Mouse (Mus musculus): ENCODE measurements around the gene Tmod1.

Gene Tmod1

DNA sequence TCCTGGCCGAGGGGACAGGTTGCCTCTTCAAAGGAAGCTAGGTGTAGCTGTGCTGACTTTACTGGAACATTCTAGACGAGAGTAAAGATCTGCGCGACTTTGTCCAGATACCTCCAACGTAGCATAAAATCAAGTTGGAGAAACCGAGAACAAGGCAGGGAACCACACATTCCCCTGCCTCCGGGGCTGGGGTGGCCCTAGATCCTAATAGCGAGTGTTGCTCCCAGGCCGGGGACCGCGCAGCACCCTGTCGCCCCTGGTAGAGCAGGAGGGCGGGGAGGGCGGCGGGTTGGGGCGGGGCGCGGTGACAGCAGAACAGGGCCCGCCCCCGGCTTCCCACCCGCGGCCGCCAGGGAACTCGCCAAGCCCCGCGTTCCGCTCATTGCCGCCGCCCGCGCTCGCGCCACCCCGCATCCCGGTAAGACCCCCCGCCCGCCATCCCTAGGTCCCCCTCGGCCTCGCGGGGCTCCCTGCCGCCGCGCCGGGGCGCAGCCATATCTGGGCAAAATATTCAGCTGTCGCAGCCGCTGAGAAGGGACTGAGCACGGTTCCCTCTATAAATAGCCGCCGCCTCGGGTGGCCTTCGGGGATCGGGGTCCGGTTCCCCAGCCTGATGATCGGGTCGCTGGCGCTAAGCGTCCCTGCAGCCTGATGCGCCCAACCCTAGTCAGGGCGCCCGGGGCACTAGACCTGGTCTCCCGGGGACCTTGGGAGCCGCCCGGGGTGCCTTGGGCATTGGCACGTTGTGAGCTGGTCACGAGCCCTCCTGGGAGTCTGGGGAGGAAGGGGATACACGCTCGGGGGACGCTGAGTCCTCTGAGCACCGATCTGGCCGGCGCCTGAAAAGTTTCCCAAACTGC lies at the start of gene Tmod1:
TSS of gene Tmod1 (plus strand) at position 44 of the 860 bp plus-strand sequence.
- DNase-seq (ENCODE audit: low spot score) = no peak

- no peak for DNase-seq (ENCODE audit: low spot score)
These were observed 48.2 kb upstream of the Tmod1 start for GRCm38 (mm10) chr4:45990427-45991135.

DNA sequence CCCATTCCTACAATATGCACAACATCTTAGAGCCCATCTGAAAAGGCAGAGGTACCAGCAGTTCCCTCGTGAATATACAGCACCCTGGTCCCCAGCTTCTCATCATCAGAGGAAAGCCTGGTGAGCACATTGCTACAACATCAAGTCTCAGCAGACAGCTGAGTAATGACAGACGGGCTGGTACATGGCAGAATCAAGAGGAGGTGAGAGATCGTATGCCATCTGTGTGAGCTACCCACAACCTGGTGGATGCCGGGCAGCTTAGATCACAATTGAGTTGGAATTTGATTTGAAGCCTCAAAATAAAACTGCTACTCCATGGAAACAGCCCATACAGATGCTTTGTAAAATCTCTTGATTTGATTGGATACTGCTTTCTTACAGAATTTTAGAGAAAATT lies 40.2 kb upstream of the Tmod1 start:
- no peak for DNase-seq (ENCODE audit: low spot score)

GRCm38 (mm10) chr4:46008142-46008793 lies 30.5 kb upstream of the Tmod1 start:
- no peak for DNase-seq (ENCODE audit: low spot score)

DNA sequence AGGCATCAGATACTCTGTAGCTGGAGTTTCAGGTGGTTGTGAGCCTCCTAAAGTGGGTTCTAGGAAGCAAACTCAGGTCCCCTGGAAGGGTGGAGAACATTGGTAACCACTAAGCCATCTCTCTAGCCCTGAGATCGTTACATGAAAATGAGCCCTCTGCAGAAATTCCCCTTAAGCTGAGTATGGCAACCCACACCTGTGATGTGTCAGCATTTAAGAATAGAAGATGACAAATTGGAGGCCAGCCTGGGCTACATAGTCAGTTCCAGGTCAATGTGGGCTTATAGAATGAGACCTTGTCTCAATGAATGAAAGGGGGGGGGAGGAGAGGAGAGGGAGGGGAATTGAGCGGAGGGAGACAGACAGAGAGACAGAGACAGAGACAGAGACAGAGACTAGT lies 27.0 kb upstream of the Tmod1 start:
- DNase-seq (ENCODE audit: low spot score) = no peak

DNA sequence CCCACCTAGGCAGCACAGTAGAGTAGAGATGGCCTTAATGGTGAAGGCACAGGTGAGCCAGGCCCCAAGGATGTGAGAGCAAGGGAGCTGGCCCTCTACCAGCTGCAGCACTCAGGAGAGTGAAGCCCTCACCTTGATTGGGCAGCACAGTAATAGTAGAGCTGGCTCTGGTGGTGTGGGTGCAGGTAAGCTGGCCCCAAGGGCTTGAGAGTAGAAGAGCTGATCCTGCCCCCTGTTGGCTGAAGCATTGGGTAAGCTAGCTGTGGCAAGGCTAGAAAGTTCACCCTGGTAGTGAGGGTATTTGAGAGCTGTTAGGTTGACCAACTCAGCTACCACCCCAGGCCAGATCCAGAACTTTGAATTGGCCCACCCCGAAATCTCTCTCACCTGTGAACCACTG lies 23.1 kb upstream of the Tmod1 start:
- DNase-seq (ENCODE audit: low spot score) = no peak

- peak; percentile 71 for DNase-seq (ENCODE audit: low spot score)
These were observed 15.7 kb upstream of the Tmod1 start for GRCm38 (mm10) chr4:46023021-46023481.

- DNase-seq (ENCODE audit: low spot score) = peak; percentile 81
These were observed 12.8 kb upstream of the Tmod1 start for GRCm38 (mm10) chr4:46025893-46026292.

GRCm38 (mm10) chr4:46028224-46028623 lies 10.5 kb upstream of the Tmod1 start:
- no peak for DNase-seq (ENCODE audit: low spot score)

- DNase-seq (ENCODE audit: low spot score) = no peak
These were observed 10.0 kb upstream of the Tmod1 start for GRCm38 (mm10) chr4:46028781-46029180.

- peak; percentile 81 for DNase-seq (ENCODE audit: low spot score)
These were observed 9.2 kb upstream of the Tmod1 start for GRCm38 (mm10) chr4:46029552-46029951.

DNA sequence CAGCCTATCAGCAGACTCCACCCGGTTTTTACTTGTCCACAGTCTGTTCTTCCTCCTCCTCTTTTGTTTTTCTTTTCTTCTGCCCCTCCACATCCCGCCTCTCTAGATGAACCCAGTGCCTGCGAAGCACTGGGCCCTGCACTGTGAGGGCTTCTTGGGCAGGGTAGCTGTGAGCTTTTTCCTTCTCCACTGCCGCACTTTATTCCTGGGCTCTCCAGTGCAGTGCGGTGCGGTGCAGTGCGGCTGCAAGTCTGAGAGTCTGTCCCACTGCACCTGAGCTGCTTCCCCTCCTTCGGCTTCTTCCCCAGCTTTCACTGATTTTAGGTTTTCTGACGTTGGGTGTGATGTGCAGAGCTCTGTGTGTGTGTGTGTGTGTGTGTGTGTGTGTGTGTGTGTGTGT lies 6.3 kb upstream of the Tmod1 start:
- DNase-seq (ENCODE audit: low spot score) = no peak

DNA sequence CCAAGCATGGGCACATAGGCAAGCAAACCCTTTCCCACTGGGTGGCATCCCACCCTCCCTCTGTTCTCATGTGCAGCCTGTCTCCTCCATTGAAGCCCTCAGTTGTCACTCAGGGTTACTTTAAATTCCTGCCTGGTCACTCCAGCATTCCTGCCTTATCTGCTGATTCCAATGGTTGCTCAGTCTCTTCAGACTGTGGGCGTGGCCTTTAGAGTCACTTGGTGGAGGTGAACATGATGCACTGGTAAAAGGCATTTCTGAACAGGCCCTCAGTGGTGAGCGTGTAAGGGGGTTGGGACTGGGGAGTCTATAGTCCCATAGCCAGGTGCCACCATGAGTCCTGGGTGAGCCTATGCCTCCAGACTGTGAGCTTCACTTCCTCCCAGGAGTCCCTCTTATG lies 5.5 kb upstream of the Tmod1 start:
- peak; percentile 32 for DNase-seq (ENCODE audit: low spot score)

- DNase-seq (ENCODE audit: low spot score) = no peak
These were observed 194 bp upstream of the Tmod1 start for GRCm38 (mm10) chr4:46038591-46038891.

GRCm38 (mm10) chr4:46039899-46040298 lies 1.2 kb downstream of the Tmod1 start:
- DNase-seq (ENCODE audit: low spot score) = no peak

GRCm38 (mm10) chr4:46040594-46041192 lies 2.0 kb downstream of the Tmod1 start:
- DNase-seq (ENCODE audit: low spot score) = no peak

DNA sequence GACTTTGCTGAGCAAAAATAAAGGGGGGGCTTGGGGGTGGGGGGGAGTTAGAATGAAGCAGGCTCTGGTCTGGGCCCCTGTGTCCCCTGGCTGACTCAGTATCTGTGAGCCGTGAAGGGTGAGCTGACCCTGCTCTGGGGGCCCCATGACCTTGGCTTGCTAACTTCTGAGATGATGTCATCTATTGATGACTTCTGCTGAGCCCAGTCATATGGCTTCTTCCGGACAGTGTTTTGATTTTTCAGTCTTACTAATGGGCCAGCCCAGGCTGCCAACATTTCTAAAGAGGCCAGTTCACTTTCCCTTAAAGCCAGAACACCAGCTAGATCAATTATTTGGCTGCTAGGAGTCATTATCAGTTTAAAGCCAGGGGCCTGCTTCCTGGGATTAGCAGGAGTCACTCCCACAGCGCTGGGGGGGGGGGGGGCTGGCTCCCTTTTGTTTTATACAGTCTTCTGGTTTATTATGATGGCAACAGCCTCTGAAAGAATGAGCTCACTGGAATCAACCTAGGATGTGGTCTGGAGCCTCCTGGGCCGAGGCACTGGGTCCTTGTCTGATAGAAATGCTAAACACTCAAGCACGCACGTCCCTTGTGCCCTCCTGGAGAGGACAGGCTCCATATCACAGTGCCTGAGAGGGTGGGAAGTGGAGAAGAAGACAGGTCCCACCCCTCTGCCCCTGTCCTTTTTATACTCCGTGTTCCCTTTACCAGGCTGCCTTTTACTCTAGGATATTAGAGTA lies 3.2 kb downstream of the Tmod1 start:
- no peak for DNase-seq (ENCODE audit: low spot score)

DNA sequence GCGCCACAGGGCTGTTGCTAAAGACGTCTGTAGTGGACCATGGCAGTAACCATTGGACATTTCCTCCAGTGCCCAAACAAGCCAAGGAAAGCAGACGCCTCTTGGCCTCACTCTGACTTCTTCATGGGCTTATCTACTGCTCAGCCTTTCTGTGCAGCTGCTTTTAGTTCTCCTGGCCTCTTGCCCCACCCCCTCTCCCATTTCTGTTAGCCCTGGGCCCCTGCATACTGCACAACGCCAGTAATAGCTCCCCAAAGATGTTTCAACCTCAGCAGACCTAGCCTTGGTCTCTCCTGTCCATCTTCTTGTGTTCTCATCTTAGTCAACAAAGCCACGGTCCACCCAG lies 3.7 kb downstream of the Tmod1 start:
- DNase-seq (ENCODE audit: low spot score) = no peak

DNA sequence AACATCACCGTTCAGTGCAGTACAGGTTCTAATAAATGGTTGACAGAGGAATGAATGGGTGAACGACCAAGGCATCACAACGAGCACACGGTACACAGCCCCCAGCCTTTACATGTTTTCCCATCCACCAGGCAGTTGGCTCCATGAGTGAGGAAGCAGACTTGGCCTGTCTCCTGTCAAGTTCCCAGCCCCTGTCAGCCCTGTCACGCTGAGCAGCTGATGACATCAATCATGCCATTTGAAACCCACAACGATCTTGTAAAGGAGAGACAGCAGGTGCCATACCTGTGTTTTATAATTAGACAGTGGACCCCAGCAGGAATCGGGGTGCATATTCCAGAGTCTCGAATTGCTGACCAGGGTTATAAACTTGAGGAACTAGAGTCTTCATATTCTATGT lies 4.6 kb downstream of the Tmod1 start:
- DNase-seq (ENCODE audit: low spot score) = no peak

DNA sequence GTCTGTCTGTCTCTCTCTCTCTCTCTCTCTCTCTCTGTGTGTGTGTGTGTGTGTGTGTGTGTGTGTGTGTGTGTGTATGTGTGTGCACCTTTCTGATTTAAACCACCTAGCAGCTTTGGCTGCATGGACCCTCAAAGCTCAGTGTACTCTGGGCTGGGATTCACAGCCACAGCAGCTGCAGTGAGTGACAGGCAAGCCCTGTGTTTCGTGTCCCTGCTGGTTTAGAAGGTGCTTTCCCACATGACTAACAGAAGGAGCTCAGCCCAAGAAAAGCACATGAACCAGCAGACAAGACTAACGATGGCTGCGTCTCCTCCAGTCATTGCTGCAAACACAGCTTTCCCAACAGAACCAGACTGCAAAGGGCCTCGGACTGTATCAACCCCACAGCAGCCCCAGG lies 9.2 kb downstream of the Tmod1 start:
- no peak for DNase-seq (ENCODE audit: low spot score)

- DNase-seq (ENCODE audit: low spot score) = no peak
These were observed 9.7 kb downstream of the Tmod1 start for GRCm38 (mm10) chr4:46048418-46048817.

All from embryo, embryonic 10 days (tissue).